Mouse (Mus musculus) MEL (cell line): ENCODE results near the gene Tnni1. TPM values are rescaled to one million over a fixed set of nuclear protein-coding genes. Genes with fewer than 3 reads are reported as not detected.

ENCODE experiments used
- DNase-seq: peaks from one replicate; pipeline ENCODE4 v3.0.0; 2011; ENCODE audit warnings: low read depth, low spot score
- H3K27ac ChIP-seq: 2 replicates; pipeline ENCODE4 v1.5.1; 2012; ENCODE audit warnings: low read depth, mild to moderate bottlenecking, control low read depth, low read length, moderate library complexity; ENCODE audit not compliant: control insufficient read depth
- H3K27me3 ChIP-seq, 2 experiments: fragments of 150-350 bp in 1 of 2; sonication (generic) in 1 of 2; 2 replicates each; pipeline ENCODE4 v1.6.1; 2012; ENCODE audit warnings: low read length in 2 of 2, mild to moderate bottlenecking in 2 of 2, improper control_type of control experiment in 1 of 2, moderate library complexity in 1 of 2; ENCODE audit not compliant: insufficient read depth in 2 of 2, control insufficient read depth in 1 of 2
- H3K36me3 ChIP-seq, 2 experiments: 2 replicates each; pipeline ENCODE4 v1.6.1; 2012 to 2014; ENCODE audit warnings: low read length in 2 of 2, improper control_type of control experiment in 1 of 2, inconsistent platforms in 1 of 2, mild to moderate bottlenecking in 1 of 2; ENCODE audit not compliant: insufficient read depth in 2 of 2, control insufficient read depth in 1 of 2
- H3K4me1 ChIP-seq, 2 experiments: fragments of 150-350 bp in 1 of 2; sonication (generic) in 1 of 2; 2 replicates each; pipeline ENCODE4 v1.6.1; 2012; ENCODE audit warnings: low read length in 2 of 2, improper control_type of control experiment in 1 of 2, mild to moderate bottlenecking in 1 of 2; ENCODE audit not compliant: insufficient read depth in 2 of 2, control insufficient read depth in 1 of 2
- H3K4me3 ChIP-seq, 2 experiments: fragments of 150-350 bp in 1 of 2; sonication (generic) in 1 of 2; 2 replicates each; pipeline ENCODE4 v1.5.1; 2012; ENCODE audit warnings: low read depth in 2 of 2, low read length in 2 of 2, mild to moderate bottlenecking in 2 of 2, moderate library complexity in 2 of 2, control low read depth in 1 of 2, improper control_type of control experiment in 1 of 2; ENCODE audit not compliant: control insufficient read depth in 1 of 2, insufficient read depth in 1 of 2
- H3K79me2 ChIP-seq: 2 replicates; pipeline ENCODE4 v1.6.1; 2012; ENCODE audit warnings: mild to moderate bottlenecking, low read length, moderate library complexity; ENCODE audit not compliant: control insufficient read depth, poor library complexity, insufficient read depth
- H3K9ac ChIP-seq: 2 replicates; pipeline ENCODE4 v1.6.1; 2012; ENCODE audit warnings: low read depth, mild to moderate bottlenecking, control low read depth, low read length, moderate library complexity; ENCODE audit not compliant: control insufficient read depth, poor library complexity, severe bottlenecking
- H3K9me3 ChIP-seq: fragments of 150-350 bp; sonication (generic); replicated peaks from 2 replicates; pipeline ENCODE4 v1.6.1; 2012; ENCODE audit warnings: mild to moderate bottlenecking, low read length, improper control_type of control experiment, moderate library complexity; ENCODE audit not compliant: insufficient read depth
- BHLHE40 ChIP-seq: IDR thresholded peaks from 2 replicates; pipeline ENCODE4 v1.6.1; 2012; ENCODE audit warnings: low read depth, mild to moderate bottlenecking, inconsistent platforms, low read length, improper control_type of control experiment, borderline replicate concordance
- CTCF ChIP-seq, 3 experiments: IDR thresholded peaks in 2 of 3; conservative IDR thresholded peaks in 1 of 3; 2 replicates each; pipeline ENCODE4 v1.5.1; 2011 to 2012; ENCODE audit warnings: low read length in 3 of 3, low read depth in 2 of 3, mild to moderate bottlenecking in 2 of 3, improper control_type of control experiment in 1 of 3, inconsistent platforms in 1 of 3, mixed read lengths in 1 of 3, moderate library complexity in 1 of 3; ENCODE audit not compliant: control insufficient read depth in 1 of 3, insufficient read depth in 1 of 3, poor library complexity in 1 of 3, severe bottlenecking in 1 of 3
- EP300 ChIP-seq, 2 experiments: IDR thresholded peaks; 2 replicates each; pipeline ENCODE4 v1.6.1; 2011; ENCODE audit warnings: improper control_type of control experiment in 2 of 2, low read length in 2 of 2, low read depth in 1 of 2, mild to moderate bottlenecking in 1 of 2
- ETS1 ChIP-seq: IDR thresholded peaks from 2 replicates; pipeline ENCODE4 v1.6.1; 2012; ENCODE audit warnings: low read depth, mild to moderate bottlenecking, inconsistent platforms, low read length, improper control_type of control experiment, moderate library complexity
- GABPA ChIP-seq: IDR thresholded peaks from 2 replicates; pipeline ENCODE4 v1.6.1; 2012; ENCODE audit warnings: low read depth, mild to moderate bottlenecking, inconsistent platforms, low read length, improper control_type of control experiment, moderate library complexity
- JUND ChIP-seq: IDR thresholded peaks from 2 replicates; pipeline ENCODE4 v1.6.1; 2011; ENCODE audit warnings: low read depth, mild to moderate bottlenecking, improper control_type of control experiment, low read length
- MAX ChIP-seq: IDR thresholded peaks from 2 replicates; pipeline ENCODE4 v1.6.1; 2011; ENCODE audit warnings: low read length, improper control_type of control experiment
- MAZ ChIP-seq: IDR thresholded peaks from 2 replicates; pipeline ENCODE4 v1.6.1; 2012; ENCODE audit warnings: low read depth, mild to moderate bottlenecking, inconsistent platforms, low read length, improper control_type of control experiment
- MEF2A ChIP-seq: IDR thresholded peaks from 2 replicates; pipeline ENCODE4 v1.6.1; 2014; ENCODE audit warnings: low read depth, mild to moderate bottlenecking, inconsistent platforms, low read length, improper control_type of control experiment; ENCODE audit not compliant: poor library complexity, insufficient replicate concordance, severe bottlenecking; ENCODE audit errors: extremely low read depth
- MXI1 ChIP-seq: IDR thresholded peaks from 2 replicates; pipeline ENCODE4 v1.6.1; 2011; ENCODE audit warnings: mild to moderate bottlenecking, low read depth, low read length, improper control_type of control experiment
- MYB ChIP-seq: IDR thresholded peaks from 2 replicates; pipeline ENCODE4 v1.6.1; 2011; ENCODE audit warnings: mild to moderate bottlenecking, low read depth, low read length, improper control_type of control experiment
- MYC ChIP-seq: IDR thresholded peaks from 2 replicates; pipeline ENCODE4 v1.6.1; 2011; ENCODE audit warnings: low read depth, mild to moderate bottlenecking, low read length, improper control_type of control experiment, moderate library complexity
- POLR2AphosphoS2 ChIP-seq: IDR thresholded peaks from 2 replicates; pipeline ENCODE4 v1.6.1; 2011; ENCODE audit warnings: low read length, improper control_type of control experiment
- POLR2AphosphoS5 ChIP-seq: IDR thresholded peaks from 2 replicates; pipeline ENCODE4 v1.6.1; 2012; ENCODE audit warnings: low read depth, borderline replicate concordance, mild to moderate bottlenecking, inconsistent platforms, low read length, moderate library complexity, mixed read lengths
- RCOR1 ChIP-seq: IDR thresholded peaks from 2 replicates; pipeline ENCODE4 v1.6.1; 2012; ENCODE audit warnings: low read depth, mild to moderate bottlenecking, inconsistent platforms, low read length, improper control_type of control experiment
- SIN3A ChIP-seq: IDR thresholded peaks from 2 replicates; pipeline ENCODE4 v1.6.1; 2012; ENCODE audit warnings: low read length, improper control_type of control experiment, inconsistent platforms
- ZNF384 ChIP-seq: IDR thresholded peaks from 2 replicates; pipeline ENCODE4 v1.6.1; 2012; ENCODE audit warnings: low read depth, mild to moderate bottlenecking, inconsistent platforms, low read length, improper control_type of control experiment
- polyA plus RNA-seq, 2 experiments: library from polyadenylated mRNA; stranded (reverse) in 1 of 2; unstranded in 1 of 2; fragments of >175 nt in 1 of 2; fragments of >200 nt in 1 of 2; gene quantifications; 2 replicates each; pipeline versions ENCODE4 v1.2.1 to v1.2.4; 2012; ENCODE audit warnings: low replicate concordance in 2 of 2, low read depth in 1 of 2; ENCODE audit not compliant: insufficient read length in 2 of 2, insufficient read depth in 1 of 2, missing spikeins in 1 of 2
- total RNA-seq: library from RNA; depleted of rRNA; stranded (reverse); fragments of 300-350 nt; gene quantifications from 2 replicates; pipeline ENCODE4 v1.2.3, GENCODE M21; 2012; rRNA removed

Gene Tnni1
- total and polyA plus RNA-seq, 3 experiments, result 0.15 TPM; not detected in 2

GRCm38 (mm10) chr1:135857137-135857775 is 78.0 kb downstream of the Tnni1 start:
- Histone ChIP-seq H3K9me3 (no peaks in the 10 kb centered on the region), H3K36me3 (no peaks in the 10 kb centered on the region), H3K27ac (no peak overlapping the region), H3K79me2 (no peaks in the 10 kb centered on the region), H3K9ac (no peak overlapping the region), H3K27me3 (peaks cover 0 to 4% of the 10 kb centered on the region in 2 experiments; a peak in 2 of 4 replicates), H3K4me3 (no peak overlapping the region), H3K4me1 (no peaks in the 10 kb centered on the region)
- DNase-seq, result no peak
- no peak for TF ChIP-seq MEF2A
- no peak for TF ChIP-seq MAX
- TF ChIP-seq GABPA, result no peak
- TF ChIP-seq MXI1, result no peak
- TF ChIP-seq ZNF384, result no peak
- TF ChIP-seq POLR2AphosphoS5, result no peak
- TF ChIP-seq BHLHE40, result no peak
- TF ChIP-seq MYB, result no peak
- TF ChIP-seq SIN3A, result no peak
- TF ChIP-seq EP300 (IDR thresholded peaks at IDR 0.05; ENCODE audit: low read depth in 1 of 2, low read length in 2 of 2), result no peak
- no peak for TF ChIP-seq MAZ
- TF ChIP-seq POLR2AphosphoS2, result no peak
- no peak for TF ChIP-seq RCOR1
- TF ChIP-seq ETS1, result no peak

- H3K4me3 ChIP-seq, result no peak overlapping the region
- TF ChIP-seq MYC (no peak), CTCF (IDR thresholded peaks at IDR 0.05 in 2 of 3, conservative IDR thresholded peaks at IDR 0.05 in 1 of 3; ENCODE audit: control insufficient read depth in 1 of 3, insufficient read depth in 1 of 3, low read depth in 2 of 3, low read length in 3 of 3, poor library complexity in 1 of 3, severe bottlenecking in 1 of 3) (no peak), JUND (no peak), POLR2AphosphoS2 (no peak)
- H3K9ac ChIP-seq, result no peak overlapping the region
- H3K4me1 ChIP-seq, result no peaks in the 10 kb centered on the region
- H3K36me3 ChIP-seq, result no peaks in the 10 kb centered on the region
- no peak overlapping the region for H3K27ac ChIP-seq
- no peaks in the 10 kb centered on the region for H3K9me3 ChIP-seq
- H3K79me2 ChIP-seq, result no peaks in the 10 kb centered on the region
- peaks cover 0 to 9% of the 10 kb centered on the region in 2 experiments; a peak in 2 of 4 replicates for H3K27me3 ChIP-seq
- no peak for DNase-seq
These were observed 79.3 kb downstream of the Tnni1 start for GRCm38 (mm10) chr1:135858533-135858932.

Other genes with a start within 250 kb of the Tnni1 start
- 0.65 and 0.89 TPM in 2 replicates for gene Nav1, start 172.1 kb upstream of the Tnni1 start, total RNA-seq
- 1 to 10 TPM in 1 of 2 experiments, not detected in 1; 9.6 TPM for gene Nav1, start 172.1 kb upstream of the Tnni1 start, polyA plus RNA-seq
- 40.3 and 44.4 TPM in 2 replicates for gene Csrp1, start 59.4 kb upstream of the Tnni1 start, total RNA-seq
- gene Csrp1, start 59.4 kb upstream of the Tnni1 start, polyA plus RNA-seq, result 10 to 100 TPM in 1 of 2 experiments, not detected in 1; 73.0 TPM
- 5.5 and 7.7 TPM in 2 replicates for gene Phlda3, start 13.3 kb upstream of the Tnni1 start, total RNA-seq
- 10 to 100 TPM in 1 of 2 experiments, not detected in 1; 20.0 TPM for gene Phlda3, start 13.3 kb upstream of the Tnni1 start, polyA plus RNA-seq
- gene Lad1, start 39.2 kb downstream of the Tnni1 start, total RNA-seq, result not detected in 2 replicates
- not detected for gene Lad1, start 39.2 kb downstream of the Tnni1 start, polyA plus RNA-seq
- gene Tnnt2, start 56.9 kb downstream of the Tnni1 start, total RNA-seq, result not detected in 2 replicates
- not detected for gene Tnnt2, start 56.9 kb downstream of the Tnni1 start, polyA plus RNA-seq
- not detected in 2 replicates for gene Pkp1, start 139.8 kb downstream of the Tnni1 start, total RNA-seq
- not detected for gene Pkp1, start 139.8 kb downstream of the Tnni1 start, polyA plus RNA-seq
- gene Igfn1, start 226.9 kb downstream of the Tnni1 start, total RNA-seq, result 0.15 TPM in 1 of 2 replicates, not detected in the other
- under 1 TPM in 1 of 2 experiments, not detected in 1; 0.14 TPM for gene Igfn1, start 226.9 kb downstream of the Tnni1 start, polyA plus RNA-seq
- gene Tmem9, start 228.7 kb downstream of the Tnni1 start, total RNA-seq, result 35.4 and 52.2 TPM in 2 replicates
- gene Tmem9, start 228.7 kb downstream of the Tnni1 start, polyA plus RNA-seq, result 10 to 100 TPM in 1 of 2 experiments, not detected in 1; 82.9 TPM